Mouse (Mus musculus) forebrain, embryonic 15.5 days (tissue): ENCODE data around the gene Nnat. TPM values are rescaled to one million over a fixed set of nuclear protein-coding genes. Genes with fewer than 3 reads are reported as not detected.
"Not testable (repeated sequence)": the region's sequence is repeated elsewhere in the genome, so short reads cannot be mapped to it uniquely, and the experiment has no call there.

Experiments used
- ATAC-seq: fragments of 200-750 bp; cut with Nextera tagmentation; replicated peaks from 2 replicates; pipeline ENCODE4 v1.8.0; 2017; ENCODE audit warnings: mild to moderate bottlenecking, moderate TSS enrichment, moderate library complexity
- H3K27ac ChIP-seq: fragments of 300-500 bp; sonication (generic); replicated peaks from 2 replicates; pipeline ENCODE4 v1.5.1; 2015; ENCODE audit warnings: mild to moderate bottlenecking, inconsistent platforms
- H3K27me3 ChIP-seq: fragments of 300-500 bp; sonication (generic); 2 replicates; pipeline ENCODE4 v1.6.1; 2015; ENCODE audit warnings: inconsistent platforms
- H3K36me3 ChIP-seq: fragments of 300-500 bp; sonication (generic); 2 replicates; pipeline ENCODE4 v1.6.1; 2015; ENCODE audit warnings: mild to moderate bottlenecking, inconsistent platforms
- H3K4me1 ChIP-seq: fragments of 300-500 bp; sonication (generic); 2 replicates; pipeline ENCODE4 v1.6.1; 2015; ENCODE audit warnings: inconsistent platforms
- H3K4me2 ChIP-seq: fragments of 300-500 bp; sonication (generic); replicated peaks from 2 replicates; pipeline ENCODE4 v1.6.1; 2015; ENCODE audit warnings: mild to moderate bottlenecking, inconsistent platforms
- H3K4me3 ChIP-seq: fragments of 300-500 bp; sonication (generic); 2 replicates; pipeline ENCODE4 v1.5.1; 2015; ENCODE audit warnings: mild to moderate bottlenecking, inconsistent platforms
- H3K9ac ChIP-seq: fragments of 300-500 bp; sonication (generic); replicated peaks from 2 replicates; pipeline ENCODE4 v1.6.1; 2015; ENCODE audit warnings: mild to moderate bottlenecking, inconsistent platforms
- H3K9me3 ChIP-seq: fragments of 300-500 bp; sonication (generic); 2 replicates; pipeline ENCODE4 v1.6.1; 2016; ENCODE audit warnings: inconsistent platforms
- WGBS: fragments of 180-500 bp; shearing (Covaris S2); methylation state at CpG from one replicate; pipeline ENCODE4 v1.1.7; 2015; ENCODE audit warnings: mixed read lengths; 5-methylcytosine and 5-hydroxymethylcytosine counted together
- polyA plus RNA-seq: library from polyadenylated mRNA; unstranded; fragments of >200 nt; fragmentation: Nextera tagmentation; extraction: Ambion mirVana; gene quantifications from 2 replicates; pipeline ENCODE4 v1.2.1, GENCODE M21; 2015

Nnat gene
- polyA plus RNA-seq, 1 experiment from 2014 or later: 7,065 TPM

DNA sequence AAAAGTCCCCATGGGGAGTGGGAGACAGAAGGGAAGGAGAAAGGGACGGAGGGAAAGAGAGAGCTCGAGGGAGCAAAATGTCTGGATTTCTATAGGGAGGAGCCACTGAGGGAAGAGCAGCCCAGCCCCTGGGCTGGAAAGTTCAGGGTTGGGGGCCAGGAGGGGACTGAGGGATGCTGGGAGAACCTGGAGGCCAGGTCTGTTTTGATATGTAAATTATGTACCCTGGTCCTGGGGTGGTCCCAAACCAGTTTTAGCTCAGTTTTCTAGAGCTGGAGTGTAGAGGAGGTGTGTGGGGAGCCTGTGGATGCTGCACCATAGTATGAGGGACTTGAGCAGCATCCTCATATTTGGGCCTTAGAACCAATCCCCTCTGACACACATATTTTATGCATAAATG is 9.0 kb downstream of the Nnat start:
- H3K4me2 ChIP-seq: no peak overlapping the region
- WGBS: 14% methylated on average over 2 of the region's 2 CpGs

DNA sequence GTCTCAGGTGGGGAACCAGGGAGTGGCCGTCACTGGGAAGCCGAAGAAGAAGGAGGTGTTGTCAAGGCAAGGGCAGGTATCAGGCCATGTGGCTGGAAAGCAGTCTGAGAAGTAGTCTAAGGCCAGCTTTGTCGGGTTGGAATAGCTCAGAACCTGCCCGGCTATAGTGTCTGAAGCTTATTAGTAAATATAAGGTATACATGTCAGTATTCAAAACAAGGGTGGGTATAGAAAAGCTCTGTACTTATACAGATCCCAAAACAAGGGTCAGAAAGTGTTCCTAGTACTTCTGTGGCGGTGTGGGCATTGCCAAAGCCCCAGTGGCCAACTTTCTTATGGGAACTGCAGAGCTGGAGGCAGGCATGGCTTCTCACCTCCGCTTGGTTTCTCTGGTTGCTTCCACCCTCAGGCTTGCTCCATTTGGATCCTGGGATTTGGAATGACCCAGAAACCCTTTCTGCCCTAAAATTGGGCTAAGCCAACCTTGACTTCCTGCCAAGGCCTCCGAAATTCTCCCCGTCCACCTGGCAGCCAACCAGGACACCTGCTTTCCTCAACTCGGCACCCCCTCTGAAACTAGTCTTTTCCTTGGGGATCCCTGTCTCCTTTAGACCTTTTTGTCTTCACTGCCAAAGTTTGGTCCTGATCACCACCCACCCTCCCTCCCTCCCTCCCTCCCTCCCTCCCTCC is 10.1 kb downstream of the Nnat start:
- no peak for ATAC-seq
- H3K4me2 ChIP-seq: no peak overlapping the region
- H3K9me3 ChIP-seq: no peaks in the 10 kb centered on the region
- H3K27me3 ChIP-seq: no peaks in the 10 kb centered on the region
- H3K4me1 ChIP-seq: peaks cover 23% of the 10 kb centered on the region
- no peak overlapping the region for H3K27ac ChIP-seq
- no peak overlapping the region for H3K9ac ChIP-seq
- H3K4me3 ChIP-seq: no peak overlapping the region
- WGBS: 64% methylated on average over 9 of the region's 9 CpGs
- H3K36me3 ChIP-seq: no peaks in the 10 kb centered on the region

More for the DNA sequence above, 9.0 kb downstream of the Nnat start:
- no peaks in the 10 kb centered on the region for H3K9me3 ChIP-seq
- no peak overlapping the region for H3K27ac ChIP-seq
- no peak overlapping the region for H3K9ac ChIP-seq
- no peaks in the 10 kb centered on the region; the same call in 1 of the 2 replicates for H3K36me3 ChIP-seq
- H3K4me3 ChIP-seq: no peak overlapping the region
- no peak for ATAC-seq
- H3K27me3 ChIP-seq: no peaks in the 10 kb centered on the region
- peaks cover 33% of the 10 kb centered on the region for H3K4me1 ChIP-seq

DNA sequence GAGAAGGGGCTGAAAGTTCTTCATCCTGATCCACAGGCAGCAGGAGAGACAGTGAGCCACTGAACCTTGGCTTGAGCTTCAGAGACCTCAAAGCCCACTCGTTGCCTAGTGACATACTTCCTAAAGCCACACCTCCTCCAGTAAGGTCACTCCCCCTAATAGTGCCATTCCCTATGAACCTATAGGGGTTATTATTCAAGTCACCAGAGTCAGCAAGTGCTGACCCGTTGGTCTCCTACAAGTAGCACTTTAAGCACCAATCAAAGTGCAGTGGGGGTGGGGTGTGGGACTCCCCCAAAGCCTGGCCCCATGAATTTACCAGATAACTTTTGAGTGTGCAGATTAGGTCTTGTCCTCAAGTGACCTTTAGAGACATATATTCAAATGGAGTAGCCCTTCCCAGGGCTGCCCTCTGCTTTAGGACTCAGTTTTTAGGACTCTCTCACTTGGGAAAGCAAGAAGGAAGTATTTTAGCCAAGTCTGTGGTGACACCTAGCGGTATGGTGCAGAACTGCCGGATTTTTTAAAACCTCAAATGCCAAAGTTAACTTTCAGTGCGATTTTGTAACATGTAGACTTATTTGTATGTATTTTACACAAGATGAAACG is 11.4 kb downstream of the Nnat start, which contains the start of gene Blcap:
Gene Blcap (minus strand): TSS at position 51 of the 609 bp plus-strand sequence.
- ATAC-seq: no peak; the same call in 1 of the 2 replicates
- Histone ChIP-seq H3K4me2 (no peak within 1 kb of the TSS), H3K4me1 (peaks cover 16% of the 10 kb centered on the region), H3K27me3 (no peaks in the 10 kb centered on the region), H3K4me3 (no peak within 1 kb of the TSS), H3K9me3 (no peaks in the 10 kb centered on the region), H3K27ac (no peak within 1 kb of the TSS), H3K9ac (no peak within 1 kb of the TSS), H3K36me3 (no peaks in the 10 kb centered on the region)
- 12% methylated on average over 6 of the region's 6 CpGs for WGBS

DNA sequence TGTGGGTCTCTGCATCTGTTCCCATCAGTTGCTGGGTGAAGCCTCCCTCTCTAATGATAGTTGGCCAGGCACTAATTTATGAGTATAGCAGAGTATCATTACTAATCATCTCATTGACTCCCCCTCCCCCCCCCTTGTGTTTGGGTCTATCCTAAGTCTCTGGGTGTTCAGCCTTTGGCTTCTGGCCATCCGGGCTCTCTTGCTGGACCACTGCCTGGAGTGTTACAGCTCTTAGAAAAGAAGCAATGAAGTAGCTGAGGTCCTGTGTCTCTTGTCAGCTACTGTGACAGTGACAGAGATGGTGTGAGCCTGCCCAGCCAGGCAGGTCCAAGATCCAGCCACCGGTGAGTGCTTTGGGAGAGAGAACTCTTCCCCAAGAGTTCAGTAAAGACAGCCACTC is 12.9 kb downstream of the Nnat start:
- 0 out of 2 replicates have a peak, but pooled peaks cover 5% of the 10 kb centered on the region for H3K4me1 ChIP-seq
- no peaks in the 10 kb centered on the region for H3K36me3 ChIP-seq
- H3K27me3 ChIP-seq: no peaks in the 10 kb centered on the region
- H3K4me2 ChIP-seq: no peak overlapping the region
- H3K27ac ChIP-seq: no peak overlapping the region
- no peak for ATAC-seq
- WGBS: 70% methylated on average over 2 of the region's 2 CpGs
- no peaks in the 10 kb centered on the region for H3K9me3 ChIP-seq
- no peak overlapping the region for H3K4me3 ChIP-seq
- H3K9ac ChIP-seq: no peak overlapping the region

DNA sequence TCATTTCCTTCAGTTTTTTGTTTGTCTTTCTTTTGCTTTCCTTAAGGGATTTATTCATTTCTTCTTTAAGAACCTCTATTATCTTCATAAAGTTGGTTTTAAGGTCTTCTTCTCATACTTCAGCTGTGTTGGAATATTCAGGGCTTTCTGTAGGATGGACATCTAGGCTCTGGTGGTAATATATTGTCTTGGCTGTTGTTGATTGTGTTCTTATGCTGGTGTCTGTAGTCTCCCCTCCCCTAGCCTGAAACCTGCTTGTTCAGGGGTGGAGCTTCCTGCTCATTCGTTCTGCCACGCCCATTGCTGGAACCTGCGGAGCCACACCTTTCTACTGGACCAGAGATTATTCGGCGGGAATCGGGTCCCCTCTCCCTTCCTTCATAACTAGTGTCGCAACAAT is 25.5 kb downstream of the Nnat start:
- H3K9ac ChIP-seq, H3K27ac ChIP-seq, H3K36me3 ChIP-seq, H3K9me3 ChIP-seq, H3K27me3 ChIP-seq, H3K4me2 ChIP-seq, H3K4me1 ChIP-seq, H3K4me3 ChIP-seq, ATAC-seq: not testable (repeated sequence)
- 26% methylated on average over 7 of the region's 7 CpGs for WGBS

DNA sequence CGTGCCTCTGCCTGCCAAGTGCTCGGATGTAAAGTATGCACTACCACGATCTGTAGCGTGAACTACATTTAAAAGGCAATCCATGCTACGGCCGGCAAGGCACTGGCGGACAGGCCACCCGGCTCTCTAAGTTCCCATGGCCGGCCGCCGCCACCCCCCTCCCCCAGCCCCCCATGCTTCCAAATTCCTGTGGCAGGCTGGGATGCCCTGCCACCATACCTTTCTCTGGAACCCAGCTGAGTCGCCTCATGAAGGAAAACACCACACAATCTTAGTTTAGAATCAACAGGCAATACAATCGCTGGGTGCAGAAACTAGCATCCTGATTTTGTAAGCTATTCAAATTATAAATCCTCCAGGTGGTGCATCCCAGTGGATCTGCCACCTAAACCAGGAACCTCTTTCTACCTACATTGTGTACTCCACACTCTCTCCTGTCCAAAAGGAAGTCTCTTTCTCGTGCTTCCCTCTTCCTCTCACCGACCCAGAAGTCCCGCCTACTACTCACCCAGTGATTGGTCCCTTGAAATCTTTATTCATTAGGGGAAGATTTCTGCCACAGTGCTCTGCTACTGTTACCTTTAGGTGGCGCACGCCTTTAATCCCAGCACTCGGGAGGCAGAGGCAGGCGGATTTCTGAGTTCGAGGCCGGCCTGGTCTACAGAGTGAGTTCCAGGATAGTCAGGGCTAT is 37.1 kb downstream of the Nnat start:
- H3K4me3 ChIP-seq: no peak overlapping the region
- no peaks in the 10 kb centered on the region for H3K4me1 ChIP-seq
- H3K9me3 ChIP-seq: no peaks in the 10 kb centered on the region
- H3K27me3 ChIP-seq: no peaks in the 10 kb centered on the region
- ATAC-seq: no peak
- H3K27ac ChIP-seq: no peak overlapping the region
- H3K4me2 ChIP-seq: no peak overlapping the region
- WGBS: 64% methylated on average over 22 of the region's 22 CpGs
- no peaks in the 10 kb centered on the region for H3K36me3 ChIP-seq
- H3K9ac ChIP-seq: no peak overlapping the region

DNA sequence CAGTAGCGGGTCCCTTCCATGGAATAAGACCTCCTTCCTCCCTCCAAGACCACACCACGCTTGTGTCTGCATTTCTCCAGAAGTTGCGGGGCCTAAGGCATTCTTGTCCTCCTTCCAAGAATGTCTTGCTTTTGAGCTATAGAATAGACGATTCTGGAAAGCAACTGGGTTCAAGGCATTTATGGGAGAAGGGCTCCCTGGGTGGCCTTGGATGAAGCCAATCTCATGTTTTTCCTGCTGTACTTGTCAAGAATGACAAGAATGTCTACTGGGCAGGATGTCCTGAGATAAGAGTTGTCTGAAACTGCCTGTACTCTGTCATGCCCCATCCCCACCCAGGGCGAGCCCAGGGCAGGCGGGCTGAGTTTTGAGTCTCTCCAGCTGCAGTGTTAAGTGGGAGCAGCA is 41.6 kb downstream of the Nnat start:
- 78% methylated on average over 6 of the region's 6 CpGs for WGBS
- Histone ChIP-seq H3K4me2 (no peak overlapping the region), H3K9me3 (no peaks in the 10 kb centered on the region), H3K27ac (no peak overlapping the region), H3K36me3 (no peaks in the 10 kb centered on the region), H3K9ac (no peak overlapping the region), H3K4me1 (no peaks in the 10 kb centered on the region), H3K27me3 (peaks cover 4% of the 10 kb centered on the region; the same call in 1 of the 2 replicates), H3K4me3 (no peak overlapping the region)
- no peak for ATAC-seq

DNA sequence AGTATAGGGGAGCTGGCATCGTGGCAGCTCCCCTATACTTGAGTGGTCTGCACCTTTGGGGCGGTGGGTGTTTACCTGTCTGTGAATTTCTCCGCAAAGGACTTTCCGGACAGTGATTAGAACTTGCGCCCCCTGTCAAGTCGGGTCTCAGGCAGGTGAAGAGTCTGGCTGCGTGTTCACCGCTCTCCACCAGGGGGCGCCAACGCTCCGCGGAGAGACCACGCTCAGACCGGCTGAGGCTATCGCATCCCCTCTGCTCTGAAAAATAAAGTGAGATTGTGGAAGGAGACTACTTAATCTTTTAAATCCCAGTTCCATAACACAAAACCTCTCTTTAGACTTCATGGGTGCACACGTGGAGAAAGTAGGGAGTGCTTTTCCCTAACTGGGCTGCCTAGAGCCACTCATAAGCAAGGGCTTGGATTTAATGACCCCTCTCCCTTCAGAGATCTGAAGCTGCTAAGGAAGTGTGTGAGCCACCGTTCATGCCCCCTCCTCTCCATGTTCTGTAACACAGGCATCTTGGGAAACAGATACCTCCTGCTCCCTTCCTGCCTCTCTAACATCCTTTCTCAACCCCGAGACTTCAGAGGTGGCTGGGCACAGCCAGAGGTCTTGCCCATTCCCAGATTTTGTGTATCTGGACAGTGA is 45.3 kb downstream of the Nnat start:
- no peak for ATAC-seq
- H3K9ac ChIP-seq: no peak overlapping the region
- no peaks in the 10 kb centered on the region for H3K4me1 ChIP-seq
- H3K9me3 ChIP-seq: no peaks in the 10 kb centered on the region
- H3K4me3 ChIP-seq: no peak overlapping the region
- 7% methylated on average over 18 of the region's 18 CpGs for WGBS
- no peak overlapping the region for H3K4me2 ChIP-seq
- no peaks in the 10 kb centered on the region for H3K36me3 ChIP-seq
- H3K27me3 ChIP-seq: peaks cover 4% of the 10 kb centered on the region; the same call in 1 of the 2 replicates
- no peak overlapping the region for H3K27ac ChIP-seq

DNA sequence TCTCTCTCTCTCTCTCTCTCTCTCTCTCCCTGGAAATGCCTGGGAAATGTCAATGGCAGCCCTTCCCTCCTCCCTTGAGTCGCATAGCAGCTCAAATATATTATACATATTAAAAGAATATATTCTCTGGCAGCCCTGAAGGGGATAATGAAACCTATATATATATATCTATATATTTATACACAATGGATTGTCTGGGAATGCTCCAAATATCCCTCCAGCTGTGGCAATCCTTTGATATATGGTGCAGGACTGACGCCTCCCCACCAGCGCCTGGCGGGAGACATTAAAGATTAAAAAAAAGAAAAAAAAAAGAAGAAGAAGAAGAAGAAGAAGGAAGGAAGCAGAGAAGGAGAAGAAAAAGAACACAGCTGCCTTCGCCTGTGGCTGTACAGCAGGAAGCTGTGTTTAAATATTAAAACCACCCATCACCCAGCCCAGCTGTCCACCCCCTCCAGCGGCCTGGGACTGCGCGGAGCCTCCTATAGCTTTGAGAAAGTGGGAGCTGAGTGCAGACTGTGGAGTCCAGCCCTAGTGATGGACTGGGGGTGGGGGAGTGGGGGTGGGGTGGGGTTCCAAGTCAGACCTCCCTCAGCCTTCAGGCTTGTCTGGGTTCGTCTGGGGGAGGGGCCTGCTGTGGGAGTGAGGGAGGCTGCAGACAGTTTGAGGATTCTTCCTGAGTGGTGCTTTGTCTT is 47.8 kb downstream of the Nnat start:
- Histone ChIP-seq H3K4me2 (no peak overlapping the region), H3K36me3 (no peaks in the 10 kb centered on the region), H3K9ac (no peak overlapping the region), H3K4me3 (no peak overlapping the region), H3K27ac (no peak overlapping the region), H3K9me3 (no peaks in the 10 kb centered on the region), H3K27me3 (peaks cover 4% of the 10 kb centered on the region; the same call in 1 of the 2 replicates), H3K4me1 (no peaks in the 10 kb centered on the region)
- 58% methylated on average over 9 of the region's 9 CpGs for WGBS
- no peak for ATAC-seq

DNA sequence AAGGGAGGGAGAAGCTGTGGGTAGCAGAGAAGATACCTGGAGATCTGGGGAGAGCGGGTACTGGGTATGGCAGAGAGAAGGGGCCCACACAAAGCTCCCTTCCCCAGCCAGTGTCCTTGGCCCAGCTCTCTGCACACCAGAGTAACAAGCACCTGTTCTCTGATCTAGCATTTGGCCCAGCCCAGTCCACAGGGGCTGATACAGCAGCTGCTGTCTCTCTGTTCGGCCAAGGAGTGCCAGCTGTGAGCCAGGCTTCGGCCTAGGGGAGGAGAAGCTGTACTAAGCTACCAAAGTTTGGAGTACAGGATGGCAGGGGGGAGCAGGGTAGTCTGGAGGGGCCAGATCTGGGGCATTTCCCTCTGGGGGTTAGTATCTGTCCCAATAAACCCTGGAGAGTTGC is 51.9 kb downstream of the Nnat start:
- WGBS: 68% methylated on average over 3 of the region's 3 CpGs
- Histone ChIP-seq H3K4me3 (no peak overlapping the region), H3K27ac (no peak overlapping the region), H3K27me3 (no peaks in the 10 kb centered on the region), H3K9ac (no peak overlapping the region), H3K9me3 (no peaks in the 10 kb centered on the region), H3K4me2 (no peak overlapping the region), H3K36me3 (no peaks in the 10 kb centered on the region), H3K4me1 (0 out of 2 replicates have a peak, but pooled peaks cover 5% of the 10 kb centered on the region)
- ATAC-seq: no peak
